Mouse (Mus musculus): ENCODE data around the gene 4933415F23Rik. TPM values are rescaled to one million over a fixed set of nuclear protein-coding genes. Genes with fewer than 3 reads are reported as not detected.
A peak's percentile ranks its signal among the peaks of the same experiment; 100 is the strongest.

The 4933415F23Rik gene
- total and polyA plus RNA-seq, 2 experiments from 2014 or later: 0.10 TPM; not detected in 1

- H3K27ac ChIP-seq (ENCODE audit: low read depth, low read length): no peak overlapping the region
- no peak for TF ChIP-seq CTCF (IDR thresholded peaks at IDR 0.05; ENCODE audit: low read depth)
- H3K4me2 ChIP-seq (ENCODE audit: low read depth): no peak overlapping the region
Measured at GRCm38 (mm10) chr1:23064717-23065475, 37.2 kb downstream of the 4933415F23Rik start.

GRCm38 (mm10) chr1:23063946-23064345 is 38.1 kb downstream of the 4933415F23Rik start:
- no peak for TF ChIP-seq CTCF (IDR thresholded peaks at IDR 0.05; ENCODE audit: low read depth)
- WGBS: 67% methylated on average over 2 of the region's 2 CpGs
- no peak overlapping the region for H3K4me3 ChIP-seq (ENCODE audit: low read depth, low read length)

More at GRCm38 (mm10) chr1:23064717-23065475, 37.2 kb downstream of the 4933415F23Rik start:
- no peak overlapping the region for H3K9ac ChIP-seq
- WGBS: 67% methylated on average over 4 of the region's 4 CpGs
- H3K36me3 ChIP-seq (ENCODE audit: insufficient read depth): no peaks in the 10 kb centered on the region
- H3K27me3 ChIP-seq (ENCODE audit: insufficient read depth, low read length): no peaks in the 10 kb centered on the region
- no peaks in the 10 kb centered on the region for H3K4me1 ChIP-seq (ENCODE audit: insufficient read depth)
- ATAC-seq (no peak), DNase-seq (no peak)
- no peak overlapping the region for H3K4me3 ChIP-seq (ENCODE audit: low read depth, low read length)
- no peaks in the 10 kb centered on the region for H3K9me3 ChIP-seq (ENCODE audit: low read length)

GRCm38 (mm10) chr1:23061614-23062373 is 40.3 kb downstream of the 4933415F23Rik start:
- TF ChIP-seq CTCF (IDR thresholded peaks at IDR 0.05; ENCODE audit: low read depth): peak; percentile 82
- Histone ChIP-seq H3K27me3 (ENCODE audit: insufficient read depth, low read length) (no peaks in the 10 kb centered on the region), H3K27ac (ENCODE audit: low read depth, low read length) (no peak overlapping the region)

More at GRCm38 (mm10) chr1:23063946-23064345, 38.1 kb downstream of the 4933415F23Rik start:
- H3K9ac ChIP-seq: no peak overlapping the region
- ATAC-seq (no peak), DNase-seq (no peak)
- H3K27ac ChIP-seq (ENCODE audit: low read depth, low read length): no peak overlapping the region
- H3K4me2 ChIP-seq (ENCODE audit: low read depth): no peak overlapping the region
- H3K27me3 ChIP-seq (ENCODE audit: insufficient read depth, low read length): no peaks in the 10 kb centered on the region
- H3K36me3 ChIP-seq (ENCODE audit: insufficient read depth): no peaks in the 10 kb centered on the region
- H3K4me1 ChIP-seq (ENCODE audit: insufficient read depth): no peaks in the 10 kb centered on the region
- H3K9me3 ChIP-seq (ENCODE audit: low read length): no peaks in the 10 kb centered on the region

GRCm38 (mm10) chr1:23060056-23060455 is 42.0 kb downstream of the 4933415F23Rik start:
- ATAC-seq (no peak), DNase-seq (no peak)
- no peak for TF ChIP-seq CTCF (IDR thresholded peaks at IDR 0.05; ENCODE audit: low read depth)
- no peaks in the 10 kb centered on the region for H3K4me1 ChIP-seq (ENCODE audit: insufficient read depth)
- no peak overlapping the region for H3K4me2 ChIP-seq (ENCODE audit: low read depth)
- H3K27ac ChIP-seq (ENCODE audit: low read depth, low read length): no peak overlapping the region
- no peak overlapping the region for H3K4me3 ChIP-seq (ENCODE audit: low read depth, low read length)
- H3K27me3 ChIP-seq (ENCODE audit: insufficient read depth, low read length): no peaks in the 10 kb centered on the region
- 90% methylated on average over 9 of the region's 9 CpGs for WGBS
- no peaks in the 10 kb centered on the region for H3K36me3 ChIP-seq (ENCODE audit: insufficient read depth)
- no peak overlapping the region for H3K9ac ChIP-seq
- no peaks in the 10 kb centered on the region for H3K9me3 ChIP-seq (ENCODE audit: low read length)

More at GRCm38 (mm10) chr1:23061614-23062373, 40.3 kb downstream of the 4933415F23Rik start:
- WGBS: 22% methylated on average over 14 of the region's 14 CpGs
- DNase-seq (peak; percentile 89), ATAC-seq (peak; percentile 98)
- Histone ChIP-seq H3K4me1 (ENCODE audit: insufficient read depth) (no peaks in the 10 kb centered on the region), H3K4me2 (ENCODE audit: low read depth) (no peak overlapping the region), H3K9ac (no peak overlapping the region), H3K9me3 (ENCODE audit: low read length) (no peaks in the 10 kb centered on the region), H3K4me3 (ENCODE audit: low read depth, low read length) (no peak overlapping the region), H3K36me3 (ENCODE audit: insufficient read depth) (no peaks in the 10 kb centered on the region)
